Mouse (Mus musculus) naive thymus-derived CD4-positive, alpha-beta T cell, adult 2 months (primary cell): ENCODE measurements around the gene Ankrd54.
A peak's percentile ranks its signal among the peaks of the same experiment; 100 is the strongest.
"Not testable (repeated sequence)": the region's sequence is repeated elsewhere in the genome, so short reads cannot be mapped to it uniquely, and the experiment has no call there.

Experiments used
- DNase-seq: peaks from one replicate; pipeline ENCODE4 v3.0.0-alpha.2; 2011; ENCODE audit warnings: low read depth

Gene Ankrd54

GRCm38 (mm10) chr15:79042721-79043491, 19.8 kb downstream of the Ankrd54 start:
- peak; percentile 47 for DNase-seq

GRCm38 (mm10) chr15:79041585-79041984, 21.1 kb downstream of the Ankrd54 start, which contains the start of gene Galr3:
TSS of gene Galr3 (plus strand) at chr15:79041885.
- no peak for DNase-seq

GRCm38 (mm10) chr15:79040501-79041416, 21.9 kb downstream of the Ankrd54 start:
- DNase-seq: peak; percentile 54

GRCm38 (mm10) chr15:79038853-79039252, 23.8 kb downstream of the Ankrd54 start:
- peak; percentile 96 for DNase-seq

GRCm38 (mm10) chr15:79038331-79038730, 24.4 kb downstream of the Ankrd54 start:
- no peak for DNase-seq

- peak; percentile 85 for DNase-seq
Observed at GRCm38 (mm10) chr15:79037913-79038328, 24.8 kb downstream of the Ankrd54 start.

GRCm38 (mm10) chr15:79031908-79032307, 30.8 kb downstream of the Ankrd54 start:
- not testable (repeated sequence) for DNase-seq

- DNase-seq: peak; percentile 85
Observed at GRCm38 (mm10) chr15:79030551-79031435, 31.9 kb downstream of the Ankrd54 start.

GRCm38 (mm10) chr15:79029519-79030241, 33.0 kb downstream of the Ankrd54 start:
- peak; percentile 66 for DNase-seq

- DNase-seq: peak; percentile 44
Observed at GRCm38 (mm10) chr15:79028823-79029484, 33.7 kb downstream of the Ankrd54 start.

GRCm38 (mm10) chr15:79028237-79028738, 34.4 kb downstream of the Ankrd54 start, which contains the start of gene H1f0:
TSS of gene H1f0 (plus strand) at chr15:79028450.
- DNase-seq: peak; percentile 88

GRCm38 (mm10) chr15:79027291-79028205, 35.1 kb downstream of the Ankrd54 start:
- peak; percentile 41 for DNase-seq

GRCm38 (mm10) chr15:79026511-79027290, 36.0 kb downstream of the Ankrd54 start:
- DNase-seq: peak; percentile 15

GRCm38 (mm10) chr15:79025687-79026308, 36.9 kb downstream of the Ankrd54 start:
- no peak for DNase-seq

GRCm38 (mm10) chr15:79023366-79023765, 39.3 kb downstream of the Ankrd54 start:
- no peak for DNase-seq

- DNase-seq: no peak
Observed at GRCm38 (mm10) chr15:79022671-79023230, 39.9 kb downstream of the Ankrd54 start.

- no peak for DNase-seq
Observed at GRCm38 (mm10) chr15:79018886-79019285, 43.8 kb downstream of the Ankrd54 start.
